Mouse (Mus musculus): Measurements from ENCODE around the gene Slc36a2. TPM values are rescaled to one million over a fixed set of nuclear protein-coding genes. Genes with fewer than 3 reads are reported as not detected.

The Slc36a2 gene
- polyA plus RNA-seq, 1 experiment from 2014 or later: 5.7 TPM

GRCm38 (mm10) chr11:55217418-55217817 is 32.5 kb upstream of the Slc36a2 start:
- 60% methylated on average over 4 of the region's 4 CpGs for WGBS (ENCODE audit: insufficient replicate concordance)
- H3K4me1 ChIP-seq (ENCODE audit: insufficient read depth): peaks cover 18% of the 10 kb centered on the region
- H3K27ac ChIP-seq (ENCODE audit: low read depth): peak overlapping the region; percentile 12; the same call in 1 of the 2 replicates
- H3K4me2 ChIP-seq (ENCODE audit: low read depth, low read length): no peak overlapping the region
- ATAC-seq (peak; percentile 94), DNase-seq (peak; percentile 45)
- no peak overlapping the region for H3K4me3 ChIP-seq (ENCODE audit: low read depth, low read length)
- H3K27me3 ChIP-seq (ENCODE audit: insufficient read depth, low read length): no peaks in the 10 kb centered on the region
- no peak overlapping the region for H3K9ac ChIP-seq (replicated peaks)
- TF ChIP-seq EP300 (IDR thresholded peaks at IDR 0.05; ENCODE audit: low read depth): no peak
- TF ChIP-seq CTCF (IDR thresholded peaks at IDR 0.05; ENCODE audit: low read depth): no peak
- no peaks in the 10 kb centered on the region for H3K9me3 ChIP-seq (ENCODE audit: low read length)
- peaks cover 23% of the 10 kb centered on the region for H3K36me3 ChIP-seq (replicated peaks; ENCODE audit: insufficient read depth, low read length)

GRCm38 (mm10) chr11:55216830-55217229 is 32.0 kb upstream of the Slc36a2 start:
- H3K9ac ChIP-seq (replicated peaks): no peak overlapping the region
- H3K4me1 ChIP-seq (ENCODE audit: insufficient read depth): peaks cover 24% of the 10 kb centered on the region
- TF ChIP-seq CTCF (IDR thresholded peaks at IDR 0.05; ENCODE audit: low read depth): no peak
- no peak for TF ChIP-seq EP300 (IDR thresholded peaks at IDR 0.05; ENCODE audit: low read depth)
- no peaks in the 10 kb centered on the region for H3K27me3 ChIP-seq (ENCODE audit: insufficient read depth, low read length)
- H3K4me3 ChIP-seq (ENCODE audit: low read depth, low read length): no peak overlapping the region
- H3K27ac ChIP-seq (ENCODE audit: low read depth): no peak overlapping the region
- H3K4me2 ChIP-seq (ENCODE audit: low read depth, low read length): no peak overlapping the region
- ATAC-seq: no peak
- no peak for DNase-seq
- 84% methylated on average over 13 of the region's 13 CpGs for WGBS (ENCODE audit: insufficient replicate concordance)
- H3K9me3 ChIP-seq (ENCODE audit: low read length): no peaks in the 10 kb centered on the region
- H3K36me3 ChIP-seq (replicated peaks; ENCODE audit: insufficient read depth, low read length): peaks cover 18% of the 10 kb centered on the region

DNA sequence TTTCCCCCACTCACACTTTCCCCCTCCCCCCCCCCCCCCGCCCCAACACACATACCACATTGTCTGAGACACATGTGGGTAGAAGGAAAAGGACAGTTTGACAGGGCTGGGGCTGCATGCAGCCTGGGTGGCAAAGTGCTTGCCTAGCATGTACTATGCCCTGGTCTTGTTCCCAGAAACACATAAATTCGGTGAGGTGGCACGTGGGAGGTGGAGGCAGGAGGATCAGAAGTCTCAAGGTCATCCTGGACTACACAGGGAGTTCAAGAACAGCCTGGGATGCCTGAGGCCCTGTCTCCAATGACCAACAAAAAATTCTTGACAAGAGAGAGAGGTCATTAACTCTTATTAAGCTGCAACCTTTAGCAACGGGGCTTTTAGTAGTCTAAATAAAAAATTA is 31.2 kb upstream of the Slc36a2 start:
- ATAC-seq: no peak
- H3K4me1 ChIP-seq (ENCODE audit: insufficient read depth): peaks cover 29% of the 10 kb centered on the region

GRCm38 (mm10) chr11:55214978-55215377 is 30.1 kb upstream of the Slc36a2 start:
- Histone ChIP-seq H3K27ac (ENCODE audit: low read depth) (no peak overlapping the region), H3K4me1 (ENCODE audit: insufficient read depth) (peaks cover 36% of the 10 kb centered on the region), H3K9me3 (ENCODE audit: low read length) (no peaks in the 10 kb centered on the region), H3K4me2 (ENCODE audit: low read depth, low read length) (no peak overlapping the region), H3K27me3 (ENCODE audit: insufficient read depth, low read length) (no peaks in the 10 kb centered on the region), H3K9ac (replicated peaks) (no peak overlapping the region), H3K36me3 (replicated peaks; ENCODE audit: insufficient read depth, low read length) (peaks cover 7% of the 10 kb centered on the region), H3K4me3 (ENCODE audit: low read depth, low read length) (no peak overlapping the region)
- 44% methylated on average over 3 of the region's 3 CpGs for WGBS (ENCODE audit: insufficient replicate concordance)
- ATAC-seq: no peak
- TF ChIP-seq CTCF (IDR thresholded peaks at IDR 0.05; ENCODE audit: low read depth) (no peak), EP300 (IDR thresholded peaks at IDR 0.05; ENCODE audit: low read depth) (no peak)
- no peak for DNase-seq

More for the DNA sequence above, 31.2 kb upstream of the Slc36a2 start:
- Histone ChIP-seq H3K27me3 (ENCODE audit: insufficient read depth, low read length) (no peaks in the 10 kb centered on the region), H3K36me3 (replicated peaks; ENCODE audit: insufficient read depth, low read length) (peaks cover 14% of the 10 kb centered on the region), H3K9me3 (ENCODE audit: low read length) (no peaks in the 10 kb centered on the region), H3K9ac (replicated peaks) (no peak overlapping the region), H3K27ac (ENCODE audit: low read depth) (no peak overlapping the region), H3K4me2 (ENCODE audit: low read depth, low read length) (no peak overlapping the region), H3K4me3 (ENCODE audit: low read depth, low read length) (no peak overlapping the region)
- 64% methylated on average over 3 of the region's 4 CpGs for WGBS (ENCODE audit: insufficient replicate concordance)
- DNase-seq: no peak
- TF ChIP-seq EP300 (IDR thresholded peaks at IDR 0.05; ENCODE audit: low read depth) (no peak), CTCF (IDR thresholded peaks at IDR 0.05; ENCODE audit: low read depth) (no peak)

- TF ChIP-seq EP300 (IDR thresholded peaks at IDR 0.05; ENCODE audit: low read depth) (no peak), CTCF (IDR thresholded peaks at IDR 0.05; ENCODE audit: low read depth) (no peak)
- 78% methylated on average over 5 of the region's 5 CpGs for WGBS (ENCODE audit: insufficient replicate concordance)
Measured at GRCm38 (mm10) chr11:55214161-55214560, 29.3 kb upstream of the Slc36a2 start.

GRCm38 (mm10) chr11:55213518-55213917 is 28.6 kb upstream of the Slc36a2 start:
- H3K36me3 ChIP-seq (replicated peaks; ENCODE audit: insufficient read depth, low read length): no peaks in the 10 kb centered on the region; the same call in 1 of the 2 replicates
- no peak overlapping the region for H3K27ac ChIP-seq (ENCODE audit: low read depth)
- no peak for TF ChIP-seq EP300 (IDR thresholded peaks at IDR 0.05; ENCODE audit: low read depth)
- no peak for TF ChIP-seq CTCF (IDR thresholded peaks at IDR 0.05; ENCODE audit: low read depth)
- 73% methylated on average over 4 of the region's 4 CpGs for WGBS (ENCODE audit: insufficient replicate concordance)
- no peaks in the 10 kb centered on the region for H3K9me3 ChIP-seq (ENCODE audit: low read length)
- no peak overlapping the region for H3K4me2 ChIP-seq (ENCODE audit: low read depth, low read length)
- DNase-seq (no peak), ATAC-seq (no peak)
- H3K27me3 ChIP-seq (ENCODE audit: insufficient read depth, low read length): no peaks in the 10 kb centered on the region
- peaks cover 50% of the 10 kb centered on the region for H3K4me1 ChIP-seq (ENCODE audit: insufficient read depth)
- no peak overlapping the region for H3K4me3 ChIP-seq (ENCODE audit: low read depth, low read length)
- no peak overlapping the region for H3K9ac ChIP-seq (replicated peaks)

More at GRCm38 (mm10) chr11:55214161-55214560, 29.3 kb upstream of the Slc36a2 start:
- Histone ChIP-seq H3K9ac (replicated peaks) (no peak overlapping the region), H3K36me3 (replicated peaks; ENCODE audit: insufficient read depth, low read length) (peaks cover 2% of the 10 kb centered on the region), H3K27me3 (ENCODE audit: insufficient read depth, low read length) (no peaks in the 10 kb centered on the region), H3K4me1 (ENCODE audit: insufficient read depth) (peaks cover 44% of the 10 kb centered on the region), H3K4me3 (ENCODE audit: low read depth, low read length) (no peak overlapping the region), H3K4me2 (ENCODE audit: low read depth, low read length) (no peak overlapping the region), H3K27ac (ENCODE audit: low read depth) (no peak overlapping the region), H3K9me3 (ENCODE audit: low read length) (no peaks in the 10 kb centered on the region)
- DNase-seq: no peak
- no peak for ATAC-seq

Data from liver, postnatal 0 days (tissue).